Mouse (Mus musculus): ENCODE measurements at regions not wholly inside any gene's neighbourhood (a gene's known extent, or its start where the extent isn't known, plus 50 kb on each side); places are given as distances from the start of the nearest gene placed in this dataset.

DNA sequence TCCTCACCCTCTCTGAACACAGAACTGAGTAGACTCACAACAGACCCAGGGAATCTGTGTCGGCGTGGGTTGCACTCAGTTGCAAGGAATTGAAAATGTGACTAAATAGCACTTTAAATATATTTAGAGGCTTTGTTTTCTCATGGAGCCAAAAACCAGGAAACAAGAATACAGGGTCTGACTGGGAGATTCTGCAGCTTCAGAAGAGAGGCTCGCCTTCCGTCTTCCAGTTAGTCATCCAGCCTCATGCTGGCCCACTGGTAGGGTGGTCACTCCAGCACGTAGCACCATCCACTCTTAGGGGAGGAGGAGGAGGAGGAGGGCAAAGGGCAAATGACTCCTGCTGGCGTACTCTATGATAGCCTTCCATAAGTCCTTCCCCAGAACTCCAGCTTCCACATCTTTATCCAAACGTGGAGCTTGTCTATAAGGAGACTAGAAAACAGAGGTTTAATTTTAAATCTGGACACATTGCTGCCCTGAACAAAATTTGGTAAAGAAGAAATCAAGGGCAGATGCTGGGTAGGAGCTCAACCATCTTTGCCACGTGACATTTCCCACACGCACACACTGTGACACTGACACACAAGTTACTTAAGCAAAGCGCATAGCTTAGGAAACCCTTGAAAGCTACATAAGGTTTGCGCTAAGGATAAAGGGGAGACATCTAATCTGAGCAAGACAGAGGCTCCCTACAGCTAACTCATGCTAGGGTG is 60.8 kb downstream of the Mis18a start:
- no peak for TF ChIP-seq POLR2A (IDR thresholded peaks at IDR 0.05; ENCODE audit: insufficient read depth, low read length)
- TF ChIP-seq CTCF (IDR thresholded peaks at IDR 0.05; ENCODE audit: low read depth, low read length): no peak

All from ES-Bruce4 (cell line).